Mouse (Mus musculus): ENCODE data around the gene Trim58.

GRCm38 (mm10) chr11:58669252-58669651 lies 29.0 kb downstream of the Trim58 start:
- TF ChIP-seq CTCF (IDR thresholded peaks at IDR 0.05; ENCODE audit: low read depth, low read length): no peak
- no peak for TF ChIP-seq POLR2A (IDR thresholded peaks at IDR 0.05; ENCODE audit: extremely low read depth, insufficient read depth, low read length)
